Mouse (Mus musculus) sigmoid colon, adult 10 weeks (tissue): Measurements from ENCODE around the gene Zfp473. TPM values are rescaled to one million over a fixed set of nuclear protein-coding genes. Genes with fewer than 3 reads are reported as not detected.

Source experiments
- polyA plus RNA-seq: library from polyadenylated mRNA; stranded (reverse); fragments of 350-450 nt; fragmentation: Illumina TruSeq; extraction: RNeasy Lipid Tissue Mini Kit (QIAGEN cat#74804); gene quantifications from one replicate; pipeline ENCODE4 v1.2.3, GENCODE M21; 2014; ENCODE audit warnings: low read depth, low replicate concordance

Gene Zfp473
- polyA plus RNA-seq: 0.35 TPM

DNA sequence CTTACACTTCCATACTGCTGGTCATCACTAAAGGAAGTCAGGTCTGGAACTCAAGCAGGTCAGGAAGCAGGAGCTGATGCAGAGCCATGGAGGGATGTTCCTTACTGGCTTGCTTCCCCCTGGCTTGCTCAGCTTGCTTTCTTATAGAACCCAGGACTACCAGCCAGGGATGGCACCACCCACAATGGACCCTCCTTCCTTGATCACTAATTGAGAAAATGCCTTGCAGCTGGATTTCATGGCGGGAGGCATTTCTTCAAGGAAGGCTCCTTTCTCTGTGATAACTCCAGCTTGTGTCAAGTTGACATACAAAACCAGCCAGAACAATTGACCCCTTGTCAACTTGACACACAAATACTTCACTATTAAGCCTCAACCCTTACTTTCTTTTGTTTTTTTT lies at the start of gene Zfp473:
TSS of gene Zfp473 (minus strand) at position 101 of the 400 bp plus-strand sequence.

GRCm38 (mm10) chr7:44748101-44749044 lies 2.5 kb downstream of the Zfp473 start, which contains the start of gene Vrk3:
Gene Vrk3, plus strand, starts transcription at chr7:44748413.

GRCm38 (mm10) chr7:44708574-44708973 lies 42.3 kb downstream of the Zfp473 start, which contains the start of gene Izumo2:
Gene Izumo2, plus strand, starts transcription at chr7:44708742.

Other genes with a start within 250 kb of the Zfp473 start
- gene Mybpc2, start 226.4 kb downstream of the Zfp473 start, polyA plus RNA-seq: not detected
- 1.6 TPM for gene Spib, start 219.0 kb downstream of the Zfp473 start, polyA plus RNA-seq
- gene Pold1, start 202.2 kb downstream of the Zfp473 start, polyA plus RNA-seq: not detected
- 4.1 TPM for gene Nr1h2, start 197.1 kb downstream of the Zfp473 start, polyA plus RNA-seq
- gene Napsa, start 178.7 kb downstream of the Zfp473 start, polyA plus RNA-seq: 1.2 TPM
- 0.22 TPM for gene Kcnc3, start 160.4 kb downstream of the Zfp473 start, polyA plus RNA-seq
- gene Myh14, start 80.2 kb downstream of the Zfp473 start, polyA plus RNA-seq: 2.9 TPM
- not detected for gene Izumo2, start 42.3 kb downstream of the Zfp473 start, polyA plus RNA-seq
- gene Vrk3, start 2.6 kb downstream of the Zfp473 start, polyA plus RNA-seq: 16.2 TPM
- gene Nup62, start 65.0 kb upstream of the Zfp473 start, polyA plus RNA-seq: 4.4 TPM
- not detected for gene Il4i1, start 65.3 kb upstream of the Zfp473 start, polyA plus RNA-seq
- 3.8 TPM for gene Atf5, start 65.6 kb upstream of the Zfp473 start, polyA plus RNA-seq
- 1.7 TPM for gene Akt1s1, start 97.9 kb upstream of the Zfp473 start, polyA plus RNA-seq
- gene Tbc1d17, start 98.0 kb upstream of the Zfp473 start, polyA plus RNA-seq: 1.0 TPM
- gene Pnkp, start 106.1 kb upstream of the Zfp473 start, polyA plus RNA-seq: 0.19 TPM
- gene Ptov1, start 118.7 kb upstream of the Zfp473 start, polyA plus RNA-seq: not detected
- gene Med25, start 141.7 kb upstream of the Zfp473 start, polyA plus RNA-seq: 2.7 TPM
- 3.2 TPM for gene Fuz, start 145.0 kb upstream of the Zfp473 start, polyA plus RNA-seq
- 19.4 TPM for gene Ap2a1, start 178.4 kb upstream of the Zfp473 start, polyA plus RNA-seq
- gene Tsks, start 192.2 kb upstream of the Zfp473 start, polyA plus RNA-seq: not detected
- gene Cpt1c, start 223.8 kb upstream of the Zfp473 start, polyA plus RNA-seq: 0.44 TPM
- 3.3 TPM for gene Prmt1, start 235.5 kb upstream of the Zfp473 start, polyA plus RNA-seq
- gene Irf3, start 246.6 kb upstream of the Zfp473 start, polyA plus RNA-seq: 24.0 TPM
- gene Bcl2l12, start 247.7 kb upstream of the Zfp473 start, polyA plus RNA-seq: 0.76 TPM